Mouse (Mus musculus) kidney, postnatal 4 days (tissue): ENCODE results near the gene Ltbp4.

Source experiments
- DNase-seq, 2 experiments: peaks; one replicate each; pipeline ENCODE4 v3.0.0; 2021; ENCODE audit warnings: mixed read lengths in 2 of 2

Ltbp4 gene

GRCm38 (mm10) chr7:27257852-27258204 lies 79.7 kb downstream of the Ltbp4 start:
- DNase-seq = peak in 1 of 2 experiments; percentile 18

GRCm38 (mm10) chr7:27257046-27257851 lies 80.2 kb downstream of the Ltbp4 start:
- DNase-seq = peak; percentile 44 to 56

- DNase-seq = peak; percentile 53 to 67
Observed at GRCm38 (mm10) chr7:27255721-27256120, 81.8 kb downstream of the Ltbp4 start.
